Mouse (Mus musculus) liver, adult 2 months (tissue): ENCODE results near the gene Stambpl1. TPM values are rescaled to one million over a fixed set of nuclear protein-coding genes. Genes with fewer than 3 reads are reported as not detected.

Experiments used
- DNase-seq: peaks from one replicate; pipeline ENCODE4 v3.0.0-alpha.2; 2011; ENCODE audit warnings: low read depth, low spot score; ENCODE audit errors: extremely low read depth
- H3K27ac ChIP-seq: fragments of 200-500 bp; replicated peaks from 2 replicates; pipeline ENCODE4 v1.5.1; 2012; ENCODE audit warnings: low read depth, mild to moderate bottlenecking, control low read depth, inconsistent platforms, low read length; ENCODE audit not compliant: insufficient read depth
- H3K27me3 ChIP-seq: fragments of 200-500 bp; 2 replicates; pipeline ENCODE4 v1.6.1; 2012; ENCODE audit warnings: mild to moderate bottlenecking, moderate library complexity, low read length, inconsistent platforms; ENCODE audit not compliant: control insufficient read depth, insufficient read depth
- H3K36me3 ChIP-seq: fragments of 200-500 bp; 2 replicates; pipeline ENCODE4 v1.6.1; 2012; ENCODE audit warnings: low read length, inconsistent platforms; ENCODE audit not compliant: control insufficient read depth, insufficient read depth
- H3K4me1 ChIP-seq: fragments of 200-500 bp; 2 replicates; pipeline ENCODE4 v1.6.1; 2011; ENCODE audit warnings: low read length; ENCODE audit not compliant: control insufficient read depth, insufficient read depth
- H3K4me3 ChIP-seq: fragments of 200-500 bp; 2 replicates; pipeline ENCODE4 v1.5.1; 2011; ENCODE audit warnings: low read depth, mild to moderate bottlenecking, control low read depth, low read length, moderate library complexity; ENCODE audit not compliant: insufficient read depth
- H3K79me2 ChIP-seq: fragments of 200-500 bp; 2 replicates; pipeline ENCODE4 v1.6.1; 2012; ENCODE audit warnings: inconsistent platforms, mild to moderate bottlenecking, low read length, moderate library complexity; ENCODE audit not compliant: control insufficient read depth, insufficient read depth
- H3K9ac ChIP-seq: fragments of 200-500 bp; 2 replicates; pipeline ENCODE4 v1.6.1; 2012; ENCODE audit warnings: low read depth, mild to moderate bottlenecking, control low read depth, inconsistent platforms, low read length
- CTCF ChIP-seq: fragments of 200-500 bp; IDR thresholded peaks from 2 replicates; pipeline ENCODE4 v1.5.1; 2011; ENCODE audit warnings: low read depth, low read length, control low read depth
- POLR2A ChIP-seq: fragments of 200-500 bp; IDR thresholded peaks from 2 replicates; pipeline ENCODE4 v1.6.1; 2011; ENCODE audit warnings: low read length, control low read depth; ENCODE audit not compliant: insufficient read depth; ENCODE audit errors: extremely low read depth
- WGBS: fragments of 180-500 bp; shearing (Covaris S2); methylation state at CpG from one replicate; pipeline ENCODE4 v1.1.7; 2018; 5-methylcytosine and 5-hydroxymethylcytosine counted together
- polyA plus RNA-seq: library from polyadenylated mRNA; depleted of rRNA; stranded (reverse); fragments of >200 nt; gene quantifications from 2 replicates; pipeline ENCODE4 v1.2.3, GENCODE M21; 2012; rRNA removed
- total RNA-seq: library from RNA; depleted of rRNA; stranded (reverse); fragments of >200 nt; gene quantifications from 2 replicates; pipeline ENCODE4 v1.2.3, GENCODE M21; 2014; rRNA removed

The Stambpl1 gene
- total and polyA plus RNA-seq, 2 experiments: 0.77 to 2.1 TPM

DNA sequence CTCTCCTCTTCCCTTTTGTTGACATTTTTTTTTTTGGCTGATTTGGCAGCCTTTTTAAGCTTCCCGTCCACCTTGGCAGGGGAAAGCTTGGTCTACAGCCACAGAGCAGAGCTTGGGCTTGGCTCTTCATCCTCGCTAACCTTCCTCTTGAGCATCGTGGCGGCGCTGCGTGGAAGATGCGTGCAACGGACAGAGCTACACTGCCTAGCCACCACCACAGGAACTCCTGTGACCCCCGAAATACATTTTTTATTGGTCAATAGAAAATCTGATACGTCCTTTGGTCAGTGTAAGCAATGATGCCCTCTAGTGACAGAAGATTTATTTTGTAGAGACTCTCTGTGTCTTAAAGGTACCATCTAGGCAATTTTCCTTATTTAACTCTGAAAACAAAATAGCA lies 92.4 kb downstream of the Stambpl1 start:
- H3K27me3 ChIP-seq: no peaks in the 10 kb centered on the region
- peak overlapping the region; percentile 56 for H3K4me3 ChIP-seq
- H3K27ac ChIP-seq: peak overlapping the region; percentile 9
- no peaks in the 10 kb centered on the region for H3K36me3 ChIP-seq
- peaks cover 1% of the 10 kb centered on the region; the same call in 1 of the 2 replicates for H3K4me1 ChIP-seq
- DNase-seq: peak; percentile 69
- H3K9ac ChIP-seq: peak overlapping the region; percentile 19
- 16% methylated on average over 10 of the region's 10 CpGs for WGBS
- H3K79me2 ChIP-seq: no peaks in the 10 kb centered on the region
- TF ChIP-seq CTCF (peak; percentile 34; the same call in 1 of the 2 replicates), POLR2A (0 out of 2 replicates have a peak, but pooled peaks have one; percentile 4)

DNA sequence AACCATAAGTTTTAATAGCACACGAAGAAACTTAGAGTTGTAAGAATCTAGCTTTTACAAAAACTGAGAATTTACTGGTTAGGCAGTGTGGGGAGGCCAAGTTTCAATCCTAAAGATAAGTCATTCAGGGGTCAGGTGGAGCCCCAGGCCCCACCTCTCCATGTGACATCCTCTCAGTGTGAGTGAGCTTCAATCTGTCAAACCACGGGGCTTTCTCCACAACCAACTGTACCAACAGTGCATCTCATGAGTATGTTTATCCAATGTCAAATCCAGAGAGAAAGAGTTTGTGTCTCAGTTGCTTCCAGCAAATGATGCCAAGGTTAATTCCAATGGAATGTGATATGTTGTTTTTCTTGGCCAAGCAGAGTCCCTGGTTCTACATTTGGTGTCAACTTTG lies 92.8 kb downstream of the Stambpl1 start:
- Histone ChIP-seq H3K4me3 (no peak overlapping the region), H3K27ac (no peak overlapping the region), H3K36me3 (no peaks in the 10 kb centered on the region), H3K79me2 (no peaks in the 10 kb centered on the region), H3K27me3 (no peaks in the 10 kb centered on the region), H3K4me1 (peaks cover 2% of the 10 kb centered on the region; the same call in 1 of the 2 replicates), H3K9ac (no peak overlapping the region)
- no peak for TF ChIP-seq CTCF
- TF ChIP-seq POLR2A: no peak
- 49% methylated on average over 2 of the region's 2 CpGs for WGBS
- DNase-seq: no peak

DNA sequence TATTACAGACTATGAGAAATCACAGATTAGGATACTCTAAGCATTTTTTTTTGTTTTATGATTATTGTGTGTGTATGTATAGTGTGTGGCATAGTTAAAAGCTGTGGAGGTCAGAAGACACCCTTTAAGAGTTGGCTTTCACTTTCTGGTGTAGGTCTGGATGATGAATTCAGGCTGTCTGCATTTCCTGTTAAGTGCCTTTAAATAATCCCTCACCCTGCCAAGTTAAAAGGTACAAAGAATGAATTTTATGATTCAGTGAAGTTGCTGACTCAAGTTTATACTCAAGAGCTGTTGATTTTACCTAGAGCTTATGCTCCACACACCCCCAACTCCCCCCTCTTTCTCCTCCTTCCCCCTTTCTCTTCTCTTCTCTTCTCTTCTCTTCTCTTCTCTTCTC lies 95.2 kb downstream of the Stambpl1 start:
- Histone ChIP-seq H3K9ac (no peak overlapping the region), H3K27ac (no peak overlapping the region), H3K27me3 (no peaks in the 10 kb centered on the region), H3K36me3 (no peaks in the 10 kb centered on the region), H3K4me3 (no peak overlapping the region), H3K4me1 (peaks cover 8% of the 10 kb centered on the region; the same call in 1 of the 2 replicates), H3K79me2 (0 out of 2 replicates have a peak, but pooled peaks cover 3% of the 10 kb centered on the region)
- no peak for DNase-seq
- TF ChIP-seq POLR2A (no peak), CTCF (no peak)

DNA sequence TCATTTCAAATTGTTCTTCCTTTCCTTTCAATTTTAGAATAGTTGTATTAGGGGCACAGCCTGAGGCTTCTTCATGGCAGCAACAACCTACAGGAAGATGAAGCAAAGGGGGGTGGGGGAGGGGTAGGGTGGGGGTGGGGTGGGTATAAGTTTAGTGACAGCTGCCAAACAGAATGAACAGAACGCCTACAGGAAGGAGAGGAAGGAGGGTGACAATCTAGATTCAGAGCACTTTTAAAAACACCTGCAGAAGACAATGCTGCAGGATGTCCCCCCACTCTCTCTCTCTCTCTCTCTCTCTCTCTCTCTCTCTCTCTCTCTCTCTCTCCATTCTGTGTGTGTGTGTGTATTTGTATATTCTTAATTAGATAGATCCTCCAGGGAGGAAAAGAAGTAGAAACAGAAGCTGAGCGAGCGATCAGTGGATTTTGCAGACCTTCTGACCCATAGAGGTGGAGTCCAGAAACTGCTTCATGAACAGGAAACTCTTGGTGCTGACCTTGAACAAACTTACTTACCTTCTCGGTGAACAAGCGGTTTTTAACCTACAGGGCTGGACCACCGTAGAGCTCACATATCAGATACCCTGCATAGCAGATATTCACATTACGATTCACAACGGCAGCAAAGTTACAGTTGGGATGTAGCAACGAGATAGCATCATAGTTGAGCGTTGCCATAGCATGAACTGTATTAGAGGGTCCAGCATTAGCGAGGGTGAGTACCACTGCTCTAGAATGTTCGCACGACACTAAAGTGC lies 95.8 kb downstream of the Stambpl1 start:
- WGBS: 73% methylated on average over 13 of the region's 13 CpGs
- H3K27me3 ChIP-seq: no peaks in the 10 kb centered on the region
- H3K9ac ChIP-seq: no peak overlapping the region

DNA sequence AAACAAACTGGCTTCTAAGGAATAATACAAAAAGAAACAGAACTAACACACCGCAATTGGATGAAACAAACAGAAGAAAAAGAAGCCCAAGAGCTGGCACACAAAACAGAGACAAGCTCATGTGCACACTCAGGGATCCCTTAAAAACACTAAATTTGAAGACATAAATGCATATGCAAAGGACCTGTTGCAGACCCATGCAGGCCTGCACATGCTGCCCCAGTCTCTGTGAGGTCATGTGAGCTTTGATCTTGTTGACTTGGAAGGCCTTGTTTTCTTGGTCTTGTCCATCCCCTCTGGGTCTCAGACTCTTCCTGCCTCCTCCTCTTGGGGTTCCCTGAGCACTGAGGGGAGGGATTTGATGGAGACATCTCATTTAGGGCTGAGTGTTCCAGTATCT lies 96.7 kb downstream of the Stambpl1 start:
- H3K27me3 ChIP-seq: no peaks in the 10 kb centered on the region
- TF ChIP-seq POLR2A (no peak), CTCF (no peak)
- peaks cover 9% of the 10 kb centered on the region; the same call in 1 of the 2 replicates for H3K79me2 ChIP-seq
- H3K9ac ChIP-seq: no peak overlapping the region
- H3K4me1 ChIP-seq: peaks cover 16% of the 10 kb centered on the region
- H3K36me3 ChIP-seq: no peaks in the 10 kb centered on the region
- H3K27ac ChIP-seq: no peak overlapping the region
- no peak overlapping the region for H3K4me3 ChIP-seq
- no peak for DNase-seq
- WGBS: 97% methylated on average over 1 of the region's 1 CpGs

More for the DNA sequence above, 95.8 kb downstream of the Stambpl1 start:
- no peak for DNase-seq
- TF ChIP-seq POLR2A (no peak), CTCF (no peak)
- Histone ChIP-seq H3K36me3 (no peaks in the 10 kb centered on the region), H3K4me3 (no peak overlapping the region), H3K79me2 (peaks cover 9% of the 10 kb centered on the region; the same call in 1 of the 2 replicates), H3K27ac (no peak overlapping the region), H3K4me1 (peaks cover 13% of the 10 kb centered on the region)

Other genes starting within 250 kb of the Stambpl1 start
- gene Lipf, start 231.0 kb upstream of the Stambpl1 start, total RNA-seq: not detected in 2 replicates
- not detected in 2 replicates for gene Lipf, start 231.0 kb upstream of the Stambpl1 start, polyA plus RNA-seq
- gene Lipk, start 183.9 kb upstream of the Stambpl1 start, total RNA-seq: not detected in 2 replicates
- not detected in 2 replicates for gene Lipk, start 183.9 kb upstream of the Stambpl1 start, polyA plus RNA-seq
- gene Lipn, start 124.9 kb upstream of the Stambpl1 start, total RNA-seq: not detected in 2 replicates
- not detected in 2 replicates for gene Lipn, start 124.9 kb upstream of the Stambpl1 start, polyA plus RNA-seq
- not detected in 2 replicates for gene Lipm, start 91.3 kb upstream of the Stambpl1 start, total RNA-seq
- gene Lipm, start 91.3 kb upstream of the Stambpl1 start, polyA plus RNA-seq: not detected in 2 replicates
- gene Ankrd22, start 26.2 kb upstream of the Stambpl1 start, total RNA-seq: 0.28 TPM in 1 of 2 replicates, not detected in the other
- gene Ankrd22, start 26.2 kb upstream of the Stambpl1 start, polyA plus RNA-seq: not detected in 2 replicates
- gene Acta2, start 63.4 kb downstream of the Stambpl1 start, total RNA-seq: 2.0 and 5.2 TPM in 2 replicates
- 3.6 and 4.6 TPM in 2 replicates for gene Acta2, start 63.4 kb downstream of the Stambpl1 start, polyA plus RNA-seq
- 20.2 and 25.5 TPM in 2 replicates for gene Fas, start 98.4 kb downstream of the Stambpl1 start, total RNA-seq
- 3.4 and 4.9 TPM in 2 replicates for gene Fas, start 98.4 kb downstream of the Stambpl1 start, polyA plus RNA-seq